Mouse (Mus musculus): ENCODE measurements around the gene Gdi1. TPM values are rescaled to one million over a fixed set of nuclear protein-coding genes. Genes with fewer than 3 reads are reported as not detected.

Gene Gdi1
- polyA plus RNA-seq, 1 experiment, result 182 TPM

DNA sequence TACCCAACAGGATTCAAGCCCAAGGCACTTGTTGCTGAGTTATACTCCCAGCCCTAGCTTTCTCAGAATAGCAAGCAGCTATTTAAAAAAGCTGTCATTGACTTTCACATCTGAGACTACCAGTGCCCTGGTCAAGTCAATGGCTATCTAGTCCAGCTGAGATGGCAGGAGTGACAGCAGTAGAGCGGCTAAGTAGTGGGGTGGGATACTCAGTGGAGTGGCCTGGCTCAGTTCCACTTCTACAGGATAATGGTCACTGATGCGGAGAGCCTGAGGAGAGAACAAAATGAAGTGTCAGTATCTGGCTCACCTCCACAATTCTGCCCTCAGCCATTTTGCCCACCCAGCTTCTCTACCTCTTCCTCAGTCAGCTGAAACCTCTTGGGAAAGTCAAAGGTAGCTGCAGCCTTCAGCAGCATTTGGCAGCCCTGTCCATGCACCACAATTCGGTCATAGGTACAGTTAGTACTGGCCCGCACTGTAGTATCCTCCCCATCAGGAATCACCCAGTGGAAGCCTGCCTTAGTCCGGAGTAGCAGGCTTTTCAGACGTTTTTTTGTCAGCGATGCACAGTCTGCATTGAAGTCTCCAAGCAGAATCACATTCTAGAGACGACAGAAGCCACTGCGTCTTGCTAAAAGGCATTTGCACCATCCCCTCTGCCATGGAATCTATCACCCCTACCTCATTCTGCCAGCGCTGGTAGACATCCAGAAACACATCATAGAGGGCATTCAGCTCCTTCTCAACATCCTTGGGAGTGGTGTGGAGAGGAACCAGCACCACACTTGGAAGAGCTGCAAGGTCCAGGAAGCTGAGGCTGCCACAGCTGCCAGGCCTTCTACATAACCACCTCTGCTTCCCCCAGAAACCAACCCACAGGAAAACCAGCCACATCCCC, 31.1 kb upstream of the Gdi1 start:
- Histone ChIP-seq H3K36me3 (ENCODE audit: control insufficient read depth, insufficient read depth, low read length) (peaks cover 3% of the 10 kb centered on the region; the same call in 1 of the 2 replicates), H3K4me3 (ENCODE audit: extremely low read depth, insufficient read depth, insufficient read length) (no peak overlapping the region), H3K4me1 (ENCODE audit: control insufficient read depth, insufficient read depth, insufficient read length) (peaks cover 4% of the 10 kb centered on the region; the same call in 1 of the 2 replicates), H3K27me3 (ENCODE audit: control insufficient read depth, insufficient read depth, low read length) (no peaks in the 10 kb centered on the region), H3K27ac (ENCODE audit: insufficient read depth, low read length) (no peak overlapping the region)
- WGBS, result 33% methylated on average over 10 of the region's 10 CpGs
- no peak for TF ChIP-seq POLR2A (IDR thresholded peaks at IDR 0.05; ENCODE audit: low read depth, low read length)
- no peak for TF ChIP-seq CTCF (IDR thresholded peaks at IDR 0.05; ENCODE audit: extremely low read depth, insufficient read depth, insufficient read length, insufficient replicate concordance)
- no peak for DNase-seq (ENCODE audit: low read depth in 1 of 2, low spot score in 2 of 2)

GRCm38 (mm10) chrX:74277916-74278315, 26.9 kb upstream of the Gdi1 start:
- no peaks in the 10 kb centered on the region for H3K27me3 ChIP-seq (ENCODE audit: control insufficient read depth, insufficient read depth, low read length)
- 69% methylated on average over 8 of the region's 8 CpGs for WGBS
- TF ChIP-seq CTCF (IDR thresholded peaks at IDR 0.05; ENCODE audit: extremely low read depth, insufficient read depth, insufficient read length, insufficient replicate concordance) (no peak), POLR2A (IDR thresholded peaks at IDR 0.05; ENCODE audit: low read depth, low read length) (no peak)
- no peak overlapping the region for H3K4me3 ChIP-seq (ENCODE audit: extremely low read depth, insufficient read depth, insufficient read length)
- no peaks in the 10 kb centered on the region; the same call in 1 of the 2 replicates for H3K36me3 ChIP-seq (ENCODE audit: control insufficient read depth, insufficient read depth, low read length)
- no peak overlapping the region for H3K27ac ChIP-seq (ENCODE audit: insufficient read depth, low read length)
- DNase-seq (ENCODE audit: low read depth in 1 of 2, low spot score in 2 of 2), result no peak
- H3K4me1 ChIP-seq (ENCODE audit: control insufficient read depth, insufficient read depth, insufficient read length), result no peaks in the 10 kb centered on the region; the same call in 1 of the 2 replicates

GRCm38 (mm10) chrX:74281041-74281731, 23.6 kb upstream of the Gdi1 start:
- peak overlapping the region; percentile 67 for H3K4me3 ChIP-seq (ENCODE audit: extremely low read depth, insufficient read depth, insufficient read length)
- 25% methylated on average over 14 of the region's 14 CpGs for WGBS
- peak overlapping the region; percentile 74 for H3K27ac ChIP-seq (ENCODE audit: insufficient read depth, low read length)
- H3K4me1 ChIP-seq (ENCODE audit: control insufficient read depth, insufficient read depth, insufficient read length), result no peaks in the 10 kb centered on the region; the same call in 1 of the 2 replicates
- TF ChIP-seq POLR2A (IDR thresholded peaks at IDR 0.05; ENCODE audit: low read depth, low read length), result no peak
- TF ChIP-seq CTCF (IDR thresholded peaks at IDR 0.05; ENCODE audit: extremely low read depth, insufficient read depth, insufficient read length, insufficient replicate concordance), result no peak
- H3K36me3 ChIP-seq (ENCODE audit: control insufficient read depth, insufficient read depth, low read length), result 0 out of 2 replicates have a peak, but pooled peaks cover 1% of the 10 kb centered on the region
- no peaks in the 10 kb centered on the region for H3K27me3 ChIP-seq (ENCODE audit: control insufficient read depth, insufficient read depth, low read length)
- DNase-seq (ENCODE audit: low read depth in 1 of 2, low spot score in 2 of 2), result no peak

- H3K27ac ChIP-seq (ENCODE audit: insufficient read depth, low read length), result peak within 1 kb of the TSS; percentile 74
- peak in 1 of 2 experiments; percentile 53 for DNase-seq (ENCODE audit: low read depth in 1 of 2, low spot score in 2 of 2)
Observed at GRCm38 (mm10) chrX:74281732-74282394, 22.9 kb upstream of the Gdi1 start, which contains the start of the genes Taz and Dnase1l1. Gene Taz, plus strand, starts transcription at chrX:74281912. Gene Dnase1l1, minus strand, starts transcription at chrX:74282337.

GRCm38 (mm10) chrX:74282395-74283091, 22.3 kb upstream of the Gdi1 start:
- TF ChIP-seq CTCF (IDR thresholded peaks at IDR 0.05; ENCODE audit: extremely low read depth, insufficient read depth, insufficient read length, insufficient replicate concordance) (no peak), POLR2A (IDR thresholded peaks at IDR 0.05; ENCODE audit: low read depth, low read length) (no peak)
- H3K27me3 ChIP-seq (ENCODE audit: control insufficient read depth, insufficient read depth, low read length), result no peaks in the 10 kb centered on the region
- peak overlapping the region; percentile 67 for H3K4me3 ChIP-seq (ENCODE audit: extremely low read depth, insufficient read depth, insufficient read length)
- H3K4me1 ChIP-seq (ENCODE audit: control insufficient read depth, insufficient read depth, insufficient read length), result no peaks in the 10 kb centered on the region; the same call in 1 of the 2 replicates
- peaks cover 1% of the 10 kb centered on the region; the same call in 1 of the 2 replicates for H3K36me3 ChIP-seq (ENCODE audit: control insufficient read depth, insufficient read depth, low read length)
- whole genome bisulfite sequencing, result 30% methylated on average over 39 of the region's 39 CpGs
- DNase-seq (ENCODE audit: low read depth in 1 of 2, low spot score in 2 of 2), result peak; percentile 71 to 83
- peak overlapping the region; percentile 74 for H3K27ac ChIP-seq (ENCODE audit: insufficient read depth, low read length)

More at GRCm38 (mm10) chrX:74281732-74282394, 22.9 kb upstream of the Gdi1 start, which contains the start of the genes Taz and Dnase1l1:
- WGBS, result 20% methylated on average over 16 of the region's 16 CpGs
- no peaks in the 10 kb centered on the region for H3K27me3 ChIP-seq (ENCODE audit: control insufficient read depth, insufficient read depth, low read length)
- peak within 1 kb of the TSS; percentile 67 for H3K4me3 ChIP-seq (ENCODE audit: extremely low read depth, insufficient read depth, insufficient read length)
- TF ChIP-seq CTCF (IDR thresholded peaks at IDR 0.05; ENCODE audit: extremely low read depth, insufficient read depth, insufficient read length, insufficient replicate concordance), result no peak
- TF ChIP-seq POLR2A (IDR thresholded peaks at IDR 0.05; ENCODE audit: low read depth, low read length), result no peak
- no peaks in the 10 kb centered on the region; the same call in 1 of the 2 replicates for H3K4me1 ChIP-seq (ENCODE audit: control insufficient read depth, insufficient read depth, insufficient read length)
- H3K36me3 ChIP-seq (ENCODE audit: control insufficient read depth, insufficient read depth, low read length), result peaks cover 1% of the 10 kb centered on the region; the same call in 1 of the 2 replicates

DNA sequence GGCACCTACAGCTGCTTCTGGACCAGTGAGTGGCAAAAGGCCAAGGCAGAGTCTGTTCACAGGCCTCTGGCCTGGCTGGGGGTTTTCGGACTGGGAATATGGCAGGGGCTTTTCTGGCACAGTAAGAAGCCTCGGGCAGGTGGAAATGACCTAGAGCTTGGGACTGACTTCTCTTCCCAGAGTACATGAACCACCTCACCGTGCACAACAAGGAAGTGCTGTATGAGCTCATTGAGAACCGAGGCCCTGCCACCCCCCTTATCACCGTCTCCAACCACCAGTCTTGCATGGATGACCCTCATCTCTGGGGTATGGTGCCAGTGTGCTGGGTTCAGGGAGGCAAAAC, 21.7 kb upstream of the Gdi1 start:
- peak overlapping the region; percentile 67 for H3K4me3 ChIP-seq (ENCODE audit: extremely low read depth, insufficient read depth, insufficient read length)
- WGBS, result 40% methylated on average over 5 of the region's 5 CpGs
- peaks cover 1% of the 10 kb centered on the region; the same call in 1 of the 2 replicates for H3K36me3 ChIP-seq (ENCODE audit: control insufficient read depth, insufficient read depth, low read length)
- no peak for DNase-seq (ENCODE audit: low read depth in 1 of 2, low spot score in 2 of 2)
- no peaks in the 10 kb centered on the region; the same call in 1 of the 2 replicates for H3K4me1 ChIP-seq (ENCODE audit: control insufficient read depth, insufficient read depth, insufficient read length)
- peak overlapping the region; percentile 74 for H3K27ac ChIP-seq (ENCODE audit: insufficient read depth, low read length)
- H3K27me3 ChIP-seq (ENCODE audit: control insufficient read depth, insufficient read depth, low read length), result no peaks in the 10 kb centered on the region
- TF ChIP-seq CTCF (IDR thresholded peaks at IDR 0.05; ENCODE audit: extremely low read depth, insufficient read depth, insufficient read length, insufficient replicate concordance), result no peak
- TF ChIP-seq POLR2A (IDR thresholded peaks at IDR 0.05; ENCODE audit: low read depth, low read length), result no peak

Data from spleen, adult 2 months (tissue).